Mouse (Mus musculus) kidney, postnatal 0 days (tissue): ENCODE data around the gene Arhgef1. TPM values are rescaled to one million over a fixed set of nuclear protein-coding genes. Genes with fewer than 3 reads are reported as not detected.

Experiments
- ATAC-seq: fragments of 200-750 bp; cut with Nextera tagmentation; replicated peaks from 2 replicates; pipeline ENCODE4 v1.8.0; 2017; ENCODE audit warnings: low read depth, moderate number of reproducible peaks, moderate TSS enrichment, moderate library complexity; ENCODE audit not compliant: low FRiP score
- DNase-seq: peaks from one replicate; pipeline ENCODE4 v3.0.0-alpha.2; 2016; ENCODE audit warnings: low spot score
- H3K27ac ChIP-seq: fragments of 300-500 bp; sonication (generic); 2 replicates; pipeline ENCODE4 v1.5.1; 2014; ENCODE audit warnings: mild to moderate bottlenecking
- H3K27me3 ChIP-seq: fragments of 300-500 bp; sonication (generic); 2 replicates; pipeline ENCODE4 v1.6.1; 2014; ENCODE audit warnings: low read length, mixed read lengths; ENCODE audit not compliant: insufficient read depth
- H3K36me3 ChIP-seq: fragments of 300-500 bp; sonication (generic); 2 replicates; pipeline ENCODE4 v1.6.1; 2014; ENCODE audit warnings: low read length, mixed read lengths; ENCODE audit not compliant: insufficient read depth
- H3K4me1 ChIP-seq: fragments of 300-500 bp; sonication (generic); replicated peaks from 2 replicates; pipeline ENCODE4 v1.6.1; 2014; ENCODE audit warnings: antibody characterized with exemption, low read length, mixed read lengths; ENCODE audit not compliant: insufficient read depth
- H3K4me2 ChIP-seq: fragments of 300-500 bp; sonication (generic); 2 replicates; pipeline ENCODE4 v1.6.1; 2014; ENCODE audit warnings: mild to moderate bottlenecking, low read length, moderate library complexity, mixed read lengths
- H3K4me3 ChIP-seq: fragments of 300-500 bp; sonication (generic); replicated peaks from 2 replicates; pipeline ENCODE4 v1.5.1; 2014; ENCODE audit warnings: low read depth, low read length
- H3K9ac ChIP-seq: fragments of 300-500 bp; sonication (generic); 2 replicates; pipeline ENCODE4 v1.6.1; 2014; ENCODE audit warnings: low read depth, low read length
- H3K9me3 ChIP-seq: fragments of 300-500 bp; sonication (generic); replicated peaks from 2 replicates; pipeline ENCODE4 v1.6.1; 2016; ENCODE audit warnings: low read length, inconsistent platforms, mixed read lengths
- CTCF ChIP-seq: IDR thresholded peaks from 2 replicates; pipeline ENCODE4 v1.5.1; 2016; ENCODE audit warnings: antibody characterized with exemption, low read depth, mild to moderate bottlenecking, moderate library complexity
- WGBS: fragments of 180-500 bp; shearing (Covaris S2); extraction: QIAGEN DNeasy Blood & Tissue Kit; methylation state at CpG from one replicate; pipeline ENCODE4 v1.1.7; 2014; 5-methylcytosine and 5-hydroxymethylcytosine counted together
- polyA plus RNA-seq: library from polyadenylated mRNA; unstranded; fragments of >200 nt; fragmentation: Nextera tagmentation; extraction: Ambion mirVana; gene quantifications from 2 replicates; pipeline ENCODE4 v1.2.1, GENCODE M21; 2015

The Arhgef1 gene
- polyA plus RNA-seq, 1 experiment from 2014 or later, result 63.6 TPM

DNA sequence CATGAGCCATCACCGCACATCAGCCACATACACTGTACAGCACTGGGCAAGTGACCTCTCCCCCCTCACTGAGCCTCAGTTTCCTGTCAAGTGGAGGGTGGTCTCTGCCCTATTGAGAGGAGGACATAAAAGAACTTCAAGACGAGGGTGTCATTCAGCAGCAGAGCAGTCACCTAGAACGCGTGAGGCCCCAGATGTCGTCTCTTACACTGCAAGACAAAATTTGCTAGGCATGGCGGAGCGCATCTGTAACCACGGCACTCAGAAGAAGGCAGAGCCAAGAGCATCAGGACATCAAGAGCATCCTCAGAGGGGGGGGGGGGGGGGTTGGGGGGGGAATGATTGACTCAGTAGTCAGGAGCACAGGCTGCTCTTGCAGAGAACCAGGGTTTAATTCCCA, 6.4 kb upstream of the Arhgef1 start:
- Histone ChIP-seq H3K9me3 (no peaks in the 10 kb centered on the region), H3K27me3 (no peaks in the 10 kb centered on the region), H3K27ac (no peak overlapping the region), H3K4me3 (no peak overlapping the region), H3K4me1 (no peaks in the 10 kb centered on the region), H3K36me3 (no peaks in the 10 kb centered on the region), H3K4me2 (no peak overlapping the region), H3K9ac (no peak overlapping the region)
- ATAC-seq (no peak), DNase-seq (no peak)
- 70% methylated on average over 8 of the region's 8 CpGs for WGBS
- no peak for TF ChIP-seq CTCF

DNA sequence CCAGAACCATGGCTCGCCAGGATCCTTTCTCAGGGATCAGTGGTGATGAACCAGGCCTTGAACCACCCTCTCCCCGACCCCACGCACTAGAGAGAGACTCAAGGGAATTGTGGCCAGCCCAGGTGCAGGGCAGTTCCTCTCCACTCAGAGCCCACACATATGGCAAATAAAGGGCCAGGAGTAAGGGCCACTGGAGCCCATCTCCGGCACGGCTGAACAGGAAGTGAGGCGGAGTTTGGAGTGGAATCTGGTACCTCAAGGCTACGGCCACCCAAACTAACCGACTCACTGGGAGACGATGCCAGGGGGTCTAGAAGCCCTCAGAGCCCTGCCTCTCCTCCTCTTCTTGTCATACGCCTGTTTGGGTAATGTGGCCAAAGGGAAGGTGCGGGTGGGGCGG, 5.5 kb upstream of the Arhgef1 start, which contains the start of gene Cd79a:
TSS of gene Cd79a (plus strand) at position 158 of the 400 bp plus-strand sequence.
- no peak for ATAC-seq
- TF ChIP-seq CTCF, result no peak
- WGBS, result 67% methylated on average over 12 of the region's 12 CpGs

DNA sequence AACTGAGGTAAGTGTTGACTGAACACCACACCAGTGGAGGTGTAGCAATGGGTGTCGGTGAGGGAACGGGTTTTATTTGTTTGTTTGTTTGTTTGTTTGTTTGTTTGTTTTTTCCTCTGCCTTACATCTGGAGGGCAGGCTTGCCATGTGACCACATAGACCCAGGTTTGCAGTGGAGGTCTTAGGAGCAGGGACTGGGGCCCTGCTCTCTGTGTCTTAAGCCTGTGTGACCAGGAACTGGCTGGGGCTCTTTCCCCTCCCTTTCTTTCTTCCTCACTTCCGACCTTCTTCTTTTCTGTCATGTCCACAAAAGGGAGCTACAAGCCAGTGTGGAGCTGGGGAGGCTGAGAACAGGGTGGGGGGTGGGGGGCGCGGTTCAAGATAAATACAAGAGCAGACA, 4.8 kb upstream of the Arhgef1 start:
- no peak overlapping the region for H3K9ac ChIP-seq
- H3K4me1 ChIP-seq, result no peaks in the 10 kb centered on the region
- H3K4me3 ChIP-seq, result no peak overlapping the region
- TF ChIP-seq CTCF, result no peak
- H3K27me3 ChIP-seq, result no peaks in the 10 kb centered on the region
- H3K4me2 ChIP-seq, result no peak overlapping the region
- no peak for ATAC-seq
- H3K36me3 ChIP-seq, result no peaks in the 10 kb centered on the region
- 79% methylated on average over 5 of the region's 5 CpGs for WGBS
- no peak for DNase-seq
- no peak overlapping the region for H3K27ac ChIP-seq
- H3K9me3 ChIP-seq, result no peaks in the 10 kb centered on the region

More for the DNA sequence above, 5.5 kb upstream of the Arhgef1 start, which contains the start of gene Cd79a:
- H3K9ac ChIP-seq, result no peak within 1 kb of the TSS
- H3K4me1 ChIP-seq, result no peaks in the 10 kb centered on the region
- H3K27me3 ChIP-seq, result no peaks in the 10 kb centered on the region
- H3K36me3 ChIP-seq, result no peaks in the 10 kb centered on the region
- H3K4me3 ChIP-seq, result no peak within 1 kb of the TSS
- H3K4me2 ChIP-seq, result no peak within 1 kb of the TSS
- H3K9me3 ChIP-seq, result no peaks in the 10 kb centered on the region
- no peak for DNase-seq
- no peak within 1 kb of the TSS for H3K27ac ChIP-seq

DNA sequence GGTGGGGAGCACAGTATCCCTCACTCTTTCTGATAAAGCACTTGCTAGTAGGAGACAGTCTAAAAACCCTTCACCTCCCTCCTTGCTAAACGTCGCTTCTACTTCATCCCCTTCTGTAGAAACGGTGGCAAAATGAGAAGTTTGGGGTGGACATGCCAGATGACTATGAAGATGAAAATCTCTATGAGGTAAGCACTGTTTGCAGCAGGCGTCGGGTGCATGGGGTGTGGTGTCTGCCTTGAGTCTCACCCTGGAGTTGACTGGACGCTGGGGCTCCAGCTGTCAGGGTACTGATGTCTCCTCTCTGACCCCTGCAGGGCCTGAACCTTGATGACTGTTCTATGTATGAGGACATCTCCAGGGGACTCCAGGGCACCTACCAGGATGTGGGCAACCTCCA, 1.6 kb upstream of the Arhgef1 start:
- Histone ChIP-seq H3K4me1 (0 out of 2 replicates have a peak, but pooled peaks cover 3% of the 10 kb centered on the region), H3K27me3 (no peaks in the 10 kb centered on the region), H3K36me3 (no peaks in the 10 kb centered on the region), H3K4me3 (no peak overlapping the region), H3K27ac (no peak overlapping the region), H3K9ac (no peak overlapping the region), H3K9me3 (no peaks in the 10 kb centered on the region), H3K4me2 (no peak overlapping the region)
- ATAC-seq (no peak), DNase-seq (no peak)
- 70% methylated on average over 6 of the region's 6 CpGs for WGBS
- TF ChIP-seq CTCF, result no peak

DNA sequence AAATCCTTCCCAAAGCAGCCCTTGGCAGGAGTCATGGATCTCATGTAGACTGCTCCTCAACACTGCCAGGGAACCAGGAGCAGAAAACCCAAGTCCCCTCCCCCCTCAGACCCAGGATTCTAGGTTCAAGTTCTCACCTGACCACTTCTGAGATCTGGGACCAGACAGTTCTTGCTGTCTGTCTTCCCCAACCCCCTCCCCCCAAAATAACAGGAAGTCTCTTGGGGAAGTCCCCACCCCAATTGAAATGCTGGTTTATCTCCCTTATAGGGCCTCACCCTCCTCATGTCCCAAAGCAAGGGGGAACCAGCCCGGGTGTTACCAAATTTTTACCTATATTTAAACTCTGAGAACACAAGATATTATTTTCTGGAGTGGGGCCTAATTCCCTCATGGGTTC, 870 bp upstream of the Arhgef1 start:
- ATAC-seq, result no peak
- H3K36me3 ChIP-seq, result no peaks in the 10 kb centered on the region
- WGBS, result 43% methylated on average over 1 of the region's 1 CpGs
- peaks cover 9% of the 10 kb centered on the region; the same call in 1 of the 2 replicates for H3K4me1 ChIP-seq
- no peaks in the 10 kb centered on the region for H3K27me3 ChIP-seq
- TF ChIP-seq CTCF, result no peak
- DNase-seq, result no peak
- H3K9me3 ChIP-seq, result no peaks in the 10 kb centered on the region
- H3K4me2 ChIP-seq, result no peak overlapping the region
- peak overlapping the region; percentile 92; the same call in 1 of the 2 replicates for H3K27ac ChIP-seq
- no peak overlapping the region for H3K4me3 ChIP-seq
- no peak overlapping the region for H3K9ac ChIP-seq

DNA sequence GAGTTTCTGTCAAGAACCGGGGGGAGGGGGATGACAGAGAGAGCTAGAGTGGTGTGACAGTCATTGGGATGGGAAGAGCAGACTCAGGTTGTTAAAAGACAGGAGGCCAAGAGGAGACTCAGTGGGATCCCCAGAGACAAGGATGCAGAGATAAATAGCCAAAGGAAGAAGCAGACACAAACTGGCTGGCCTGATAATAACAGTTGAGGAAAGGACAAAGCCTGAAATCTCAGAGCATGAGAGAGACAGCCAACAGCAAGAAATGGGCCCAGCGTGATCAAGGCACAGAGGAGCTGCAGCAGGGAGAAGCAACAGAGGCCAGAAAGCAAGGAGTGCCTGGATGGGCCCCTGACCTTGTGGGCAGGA, 465 bp upstream of the Arhgef1 start:
- WGBS, result 41% methylated on average over 2 of the region's 2 CpGs
- peak overlapping the region; percentile 77 for H3K9ac ChIP-seq
- ATAC-seq, result no peak

DNA sequence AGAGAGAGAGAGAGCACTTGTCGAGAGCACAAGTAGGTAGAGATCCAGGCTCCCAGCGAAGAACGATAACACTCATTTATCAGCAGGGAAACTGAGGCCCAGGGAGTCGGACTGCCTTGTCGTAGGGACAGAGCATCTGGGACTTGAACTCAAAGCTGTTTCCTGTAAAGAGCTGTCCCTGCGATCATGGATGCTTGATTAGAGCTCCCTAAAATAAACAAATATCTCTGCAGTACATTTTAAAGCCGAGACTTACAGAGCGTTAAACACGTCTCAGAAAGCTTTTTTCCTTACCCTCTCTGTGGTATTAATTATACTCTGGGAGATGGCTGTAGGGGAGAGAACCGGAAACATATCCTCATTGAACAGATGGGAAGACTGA, 723 bp downstream of the Arhgef1 start:
- Histone ChIP-seq H3K4me2 (peak overlapping the region; percentile 74), H3K9me3 (no peaks in the 10 kb centered on the region), H3K27ac (peak overlapping the region; percentile 92), H3K4me3 (peak overlapping the region; percentile 77), H3K9ac (peak overlapping the region; percentile 77), H3K27me3 (no peaks in the 10 kb centered on the region), H3K36me3 (no peaks in the 10 kb centered on the region), H3K4me1 (peaks cover 11% of the 10 kb centered on the region; the same call in 1 of the 2 replicates)
- no peak for TF ChIP-seq CTCF
- ATAC-seq (no peak), DNase-seq (peak; percentile 34)
- WGBS, result 19% methylated on average over 10 of the region's 10 CpGs

More for the DNA sequence above, 465 bp upstream of the Arhgef1 start:
- TF ChIP-seq CTCF, result no peak
- Histone ChIP-seq H3K4me1 (peaks cover 11% of the 10 kb centered on the region; the same call in 1 of the 2 replicates), H3K4me3 (peak overlapping the region; percentile 77), H3K4me2 (peak overlapping the region; percentile 74), H3K9me3 (no peaks in the 10 kb centered on the region), H3K36me3 (no peaks in the 10 kb centered on the region), H3K27me3 (no peaks in the 10 kb centered on the region), H3K27ac (peak overlapping the region; percentile 92)
- peak; percentile 29 for DNase-seq
